Mouse (Mus musculus): ENCODE results near the gene Nkx6-1.

Gene Nkx6-1

DNA sequence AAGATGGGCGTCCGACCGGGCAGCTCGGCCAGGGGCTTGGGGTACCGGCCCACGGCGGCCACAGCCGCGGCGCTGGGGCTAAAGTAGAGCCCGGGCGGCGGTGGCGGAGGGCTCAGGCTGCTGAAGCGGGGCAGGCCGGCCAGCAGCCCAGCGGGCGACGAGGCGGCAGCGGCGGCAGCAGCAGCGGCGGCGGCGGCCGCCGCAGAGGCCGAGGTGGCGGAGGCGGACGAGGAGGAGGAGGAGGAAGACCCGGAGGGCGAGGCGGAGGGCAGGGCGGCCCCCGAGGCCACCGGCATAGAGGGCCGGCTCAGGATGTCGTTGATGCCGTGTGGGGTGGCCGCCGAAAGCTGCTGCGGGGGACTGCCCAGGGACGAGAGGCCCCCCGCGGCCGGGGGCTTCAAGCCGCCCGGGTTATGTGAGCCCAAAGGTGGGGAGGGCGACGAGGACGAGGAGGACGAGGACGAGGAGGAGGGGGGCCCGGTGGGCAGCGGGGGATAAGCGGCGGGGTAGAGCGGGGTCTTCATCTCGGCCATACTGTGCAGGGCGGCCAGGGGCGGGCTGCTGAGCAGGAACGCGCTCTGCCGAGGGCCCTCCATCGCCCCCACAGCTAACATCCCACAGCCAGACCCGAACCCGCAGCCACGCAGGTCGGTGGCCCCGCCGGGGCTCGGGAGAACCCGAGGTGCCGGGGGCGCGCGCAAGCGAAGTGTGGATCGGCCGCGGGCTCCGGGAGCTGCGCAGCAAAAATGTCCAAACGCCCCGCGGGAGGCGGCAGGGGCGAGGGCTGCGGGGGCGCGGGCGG is 974 bp downstream of the Nkx6-1 start:
- TF ChIP-seq GATA4 (IDR thresholded peaks at IDR 0.05; ENCODE audit: insufficient replicate concordance, low read length): no peak

DNA sequence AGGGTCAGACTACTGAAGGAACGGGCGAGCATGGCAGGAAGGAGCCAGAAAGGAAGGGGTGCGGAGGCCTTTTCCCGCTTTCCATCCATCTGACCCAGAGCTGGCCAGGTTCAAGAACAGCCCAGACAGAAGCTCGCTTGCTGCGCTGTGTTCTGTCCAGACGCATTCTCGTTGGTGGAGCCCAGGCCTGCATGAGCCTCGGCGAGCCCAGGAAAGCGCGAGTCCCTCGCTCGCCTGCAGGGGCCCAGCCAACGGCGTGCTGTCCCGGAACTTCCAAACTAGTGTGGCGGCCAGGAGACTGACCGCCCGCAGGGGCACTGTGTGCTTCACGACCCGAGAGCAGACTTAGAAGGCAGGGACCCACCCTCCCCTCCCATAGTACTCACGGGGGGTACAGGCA is 1.6 kb downstream of the Nkx6-1 start:
- TF ChIP-seq GATA4 (IDR thresholded peaks at IDR 0.05; ENCODE audit: insufficient replicate concordance, low read length): no peak

DNA sequence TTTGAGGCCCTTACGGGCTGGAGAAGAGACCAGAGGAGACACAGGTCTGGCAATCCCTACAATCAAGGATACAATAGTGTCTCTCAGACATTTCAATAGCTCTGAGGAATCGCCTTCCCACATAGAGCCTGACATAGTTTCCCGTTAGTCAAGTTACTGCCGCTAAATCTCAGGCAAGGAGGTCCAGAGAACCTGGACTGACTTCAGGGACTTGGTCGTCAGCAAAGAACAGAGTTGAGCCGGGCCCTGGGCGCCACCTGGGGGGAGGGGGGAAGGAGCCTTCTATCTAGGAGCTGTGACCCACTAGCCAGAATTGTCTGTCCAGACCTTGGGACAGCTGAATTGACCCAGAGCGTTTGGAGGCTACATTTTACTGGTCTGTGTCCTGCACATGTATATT is 2.3 kb downstream of the Nkx6-1 start:
- TF ChIP-seq GATA4 (IDR thresholded peaks at IDR 0.05; ENCODE audit: insufficient replicate concordance, low read length): no peak

DNA sequence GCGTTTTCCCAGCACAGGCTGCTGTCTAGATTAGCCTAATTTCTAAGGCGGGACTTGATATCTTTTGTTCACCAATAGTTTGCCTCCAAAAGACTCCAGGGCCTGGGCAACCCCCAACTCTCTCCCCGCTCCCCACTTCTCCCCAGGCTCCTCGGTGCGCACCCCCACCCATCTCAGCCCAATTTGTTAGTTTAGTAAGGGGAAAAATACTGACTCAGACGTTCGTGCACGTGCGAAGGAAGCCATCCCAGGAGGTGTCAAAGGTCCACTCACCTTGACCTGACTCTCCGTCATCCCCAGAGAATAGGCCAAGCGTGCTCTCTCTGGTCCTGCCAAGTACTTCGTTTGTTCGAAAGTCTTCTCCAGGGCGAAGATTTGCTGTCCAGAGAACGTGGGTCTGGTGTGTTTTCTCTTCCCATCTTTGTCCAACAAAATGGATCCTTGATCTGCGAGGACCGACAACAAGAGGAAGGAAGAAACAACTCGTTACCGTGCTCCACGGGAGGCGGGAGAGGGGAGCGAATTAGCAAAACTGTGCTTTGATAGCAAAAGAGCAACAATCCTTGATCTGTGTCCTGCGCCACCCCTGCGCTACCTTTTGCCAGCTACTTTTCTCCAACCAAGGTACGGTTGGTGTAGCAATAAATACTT is 3.1 kb downstream of the Nkx6-1 start:
- no peak for TF ChIP-seq GATA4 (IDR thresholded peaks at IDR 0.05; ENCODE audit: insufficient replicate concordance, low read length)

DNA sequence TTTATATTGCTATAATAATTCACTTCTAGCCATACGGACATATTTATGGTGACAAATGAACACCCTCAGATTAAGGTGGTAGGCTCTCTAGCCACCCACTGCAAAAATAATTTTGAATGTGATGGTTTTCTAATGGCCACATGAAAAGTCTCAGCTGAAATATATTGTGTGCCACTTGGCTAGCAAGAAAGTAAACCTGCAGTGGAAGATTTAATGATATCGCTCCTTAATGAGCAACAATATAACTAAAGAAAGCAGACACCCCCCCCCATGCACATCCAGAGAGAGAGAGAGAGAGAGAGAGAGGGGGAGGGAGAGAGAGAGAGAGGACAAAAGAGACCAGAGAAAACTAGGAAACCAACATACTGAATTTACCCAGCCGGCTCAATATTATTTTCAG is 4.1 kb downstream of the Nkx6-1 start:
- TF ChIP-seq GATA4 (IDR thresholded peaks at IDR 0.05; ENCODE audit: insufficient replicate concordance, low read length): no peak

DNA sequence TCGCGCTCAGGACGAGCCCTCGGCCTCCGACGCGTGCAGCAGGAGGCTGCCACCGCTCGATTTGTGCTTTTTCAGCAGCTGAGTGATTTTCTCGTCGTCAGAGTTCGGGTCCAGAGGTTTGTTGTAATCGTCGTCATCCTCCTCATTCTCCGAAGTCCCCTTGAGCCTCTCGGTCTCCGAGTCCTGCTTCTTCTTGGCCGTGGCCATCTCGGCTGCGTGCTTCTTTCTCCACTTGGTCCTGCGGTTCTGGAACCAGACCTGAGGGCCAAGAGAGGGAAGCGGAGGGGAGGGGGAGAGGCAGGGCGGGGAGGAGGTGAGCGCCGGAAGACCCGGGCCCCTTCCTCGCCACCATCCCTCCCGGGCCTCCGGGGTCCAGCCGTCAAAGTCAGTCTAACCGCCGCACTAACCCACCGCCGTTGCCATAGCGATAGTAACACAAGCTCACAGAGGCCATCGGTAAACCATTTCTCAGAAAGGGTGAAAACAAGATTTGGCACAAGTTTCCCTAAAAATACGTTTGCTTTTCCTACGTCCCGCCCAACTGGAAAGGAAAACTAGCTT is 5.3 kb downstream of the Nkx6-1 start:
- TF ChIP-seq GATA4 (IDR thresholded peaks at IDR 0.05; ENCODE audit: insufficient replicate concordance, low read length): no peak

DNA sequence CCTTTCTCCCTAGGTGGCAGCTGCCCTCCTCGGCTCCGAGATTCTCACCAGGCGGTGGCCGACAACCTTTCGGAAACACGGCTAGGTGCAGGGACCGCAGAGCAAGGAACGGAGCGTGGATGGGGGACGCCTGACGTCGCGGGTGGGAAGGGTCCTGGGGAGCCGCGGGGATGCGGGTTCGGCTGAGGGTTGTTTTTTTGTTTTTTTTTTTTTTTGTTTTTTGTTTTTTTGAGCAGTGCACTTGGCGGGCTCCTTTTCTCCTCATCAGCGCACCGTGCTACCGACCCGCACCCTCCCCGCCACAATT is 5.9 kb downstream of the Nkx6-1 start:
- TF ChIP-seq GATA4 (IDR thresholded peaks at IDR 0.05; ENCODE audit: insufficient replicate concordance, low read length): no peak

DNA sequence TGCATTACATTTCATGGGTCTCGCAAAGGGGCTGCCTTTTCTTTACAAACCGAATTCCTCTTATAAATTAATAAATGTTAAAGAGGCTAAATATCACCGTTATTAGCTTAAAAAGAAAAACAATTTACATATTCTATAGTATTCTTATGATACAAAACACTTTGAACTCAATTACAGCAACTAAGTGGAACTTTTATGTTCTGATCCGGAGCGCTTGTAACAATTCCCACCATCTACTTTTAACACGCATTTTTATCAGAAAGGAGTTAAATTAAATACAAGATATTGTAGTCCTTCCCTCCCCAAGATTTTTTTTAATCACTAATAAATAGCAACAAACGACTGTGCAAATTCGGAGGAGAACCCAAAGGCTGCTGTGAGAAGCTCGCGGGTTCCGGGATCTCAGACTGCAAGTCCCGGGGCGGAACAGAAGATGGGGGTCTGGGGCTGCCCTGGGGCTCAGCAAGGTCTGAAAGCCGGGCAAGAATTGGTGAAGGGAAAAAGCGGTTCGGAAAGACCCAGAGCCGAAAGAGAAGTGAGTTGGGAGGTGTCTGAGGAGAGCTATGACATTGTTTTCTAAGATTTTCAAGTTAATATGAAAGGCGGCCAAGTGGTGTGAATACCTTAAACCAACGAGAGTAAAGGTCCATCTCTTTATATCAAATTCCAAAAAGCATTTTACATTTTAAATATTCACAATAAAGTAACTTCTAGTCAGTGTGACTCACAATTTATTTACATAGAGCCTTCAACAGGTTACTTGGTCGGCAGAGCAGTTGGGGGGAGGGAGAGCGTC is 6.4 kb downstream of the Nkx6-1 start:
- TF ChIP-seq GATA4 (IDR thresholded peaks at IDR 0.05; ENCODE audit: insufficient replicate concordance, low read length): no peak

DNA sequence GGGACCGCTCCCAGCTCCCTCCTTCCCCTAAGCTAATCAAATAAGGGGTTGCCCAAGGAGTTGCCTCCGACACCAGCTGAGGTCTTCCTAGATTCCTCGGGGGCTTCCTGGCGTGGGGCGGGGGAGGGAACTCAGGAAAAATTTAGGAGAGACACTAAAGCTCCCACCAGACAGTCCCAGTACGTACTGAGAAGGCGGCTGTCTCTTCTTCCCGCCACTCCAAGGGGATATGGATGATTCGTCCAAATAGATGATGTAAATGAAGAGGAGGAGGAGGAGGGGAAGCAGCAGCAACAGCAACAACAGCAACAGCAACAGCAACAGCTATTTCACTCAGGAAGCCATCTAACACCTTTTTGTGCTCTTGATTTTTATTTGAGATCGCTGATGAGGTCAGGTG is 7.1 kb downstream of the Nkx6-1 start:
- TF ChIP-seq GATA4 (IDR thresholded peaks at IDR 0.05; ENCODE audit: insufficient replicate concordance, low read length): no peak

DNA sequence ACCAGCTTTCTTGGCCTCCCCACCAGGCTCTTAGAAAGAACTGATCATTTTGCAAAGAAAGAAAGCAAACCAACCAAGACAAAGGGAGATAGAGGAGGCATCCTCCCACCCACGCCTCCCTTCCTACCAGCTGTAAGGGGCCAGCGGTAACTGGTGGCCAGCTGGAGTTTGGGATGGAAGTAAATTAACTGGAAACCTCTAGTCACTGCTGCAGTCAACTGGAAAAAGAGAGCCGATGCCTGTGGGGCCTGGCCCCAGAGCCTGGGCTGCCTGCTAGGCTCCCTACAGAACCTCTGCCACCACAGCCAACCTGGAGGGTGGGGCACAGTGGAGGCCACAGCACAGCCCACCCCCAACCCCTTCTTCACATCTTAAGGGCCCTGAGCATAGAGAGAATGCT is 8.7 kb downstream of the Nkx6-1 start:
- no peak for TF ChIP-seq GATA4 (IDR thresholded peaks at IDR 0.05; ENCODE audit: insufficient replicate concordance, low read length)

DNA sequence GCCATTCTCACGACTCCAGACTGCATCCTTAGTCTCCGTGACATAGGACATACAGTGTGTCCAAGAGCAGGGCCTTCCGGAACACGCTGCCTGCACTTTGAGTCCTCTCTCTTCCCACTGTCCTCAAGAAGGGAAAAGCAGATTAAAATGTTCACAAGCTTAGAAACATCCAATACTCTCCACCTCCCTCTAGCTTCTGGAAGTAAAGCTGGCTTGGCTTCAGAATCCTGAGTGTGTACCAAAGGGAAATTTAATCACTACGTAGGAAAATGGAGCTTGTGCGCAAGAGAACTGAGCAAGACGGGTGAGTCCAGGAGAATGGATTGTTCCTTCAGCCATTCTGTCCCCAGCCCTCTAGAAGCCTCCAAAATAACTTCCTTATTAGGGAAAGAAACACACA is 9.4 kb downstream of the Nkx6-1 start:
- no peak for TF ChIP-seq GATA4 (IDR thresholded peaks at IDR 0.05; ENCODE audit: insufficient replicate concordance, low read length)

DNA sequence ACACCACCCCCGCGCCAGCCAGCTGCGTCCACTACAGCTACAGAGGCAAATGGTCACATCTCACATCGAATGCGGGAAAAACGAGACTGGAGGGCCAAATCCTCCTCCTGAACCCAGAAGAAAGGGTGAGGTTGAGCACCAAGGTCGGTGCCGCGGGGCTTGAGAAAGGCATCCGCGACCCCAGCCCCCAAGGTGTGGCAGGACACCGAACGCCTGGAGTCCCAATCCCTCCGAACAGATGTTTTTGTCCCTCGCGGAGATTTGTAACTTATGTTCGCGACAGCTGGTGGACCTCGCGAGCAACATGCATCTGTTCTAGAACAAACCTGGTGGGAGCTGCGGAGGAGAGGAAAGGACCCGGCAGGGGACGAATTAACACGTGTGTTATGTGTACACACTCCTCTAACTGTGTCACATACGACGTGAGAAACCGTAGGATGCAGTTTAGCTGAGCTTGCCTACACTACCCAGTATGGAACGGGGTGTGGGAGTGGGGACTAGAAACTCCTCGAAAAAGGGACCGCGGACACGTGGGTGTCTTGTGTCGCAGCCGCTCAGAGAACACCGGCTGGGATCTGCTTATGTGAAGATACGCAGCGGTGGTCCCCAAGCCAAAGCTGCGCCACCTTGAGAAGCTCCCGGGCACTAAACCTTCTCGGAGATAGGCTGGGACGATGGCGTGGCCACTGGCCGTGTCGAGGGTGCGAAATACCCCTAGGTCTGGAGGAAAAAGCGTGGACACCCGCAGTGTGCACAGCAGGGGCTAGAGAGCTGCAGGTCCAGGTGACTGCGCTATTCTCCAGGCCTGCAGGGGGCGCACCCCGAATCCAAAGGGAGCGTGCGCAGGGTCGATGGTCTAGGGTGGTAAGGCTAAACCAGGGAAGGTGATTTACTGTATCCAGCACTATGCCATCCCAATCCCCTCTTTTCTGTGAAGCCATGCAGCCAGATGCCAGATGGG is 16.8 kb downstream of the Nkx6-1 start:
- TF ChIP-seq GATA4 (IDR thresholded peaks at IDR 0.05; ENCODE audit: insufficient replicate concordance, low read length): no peak

DNA sequence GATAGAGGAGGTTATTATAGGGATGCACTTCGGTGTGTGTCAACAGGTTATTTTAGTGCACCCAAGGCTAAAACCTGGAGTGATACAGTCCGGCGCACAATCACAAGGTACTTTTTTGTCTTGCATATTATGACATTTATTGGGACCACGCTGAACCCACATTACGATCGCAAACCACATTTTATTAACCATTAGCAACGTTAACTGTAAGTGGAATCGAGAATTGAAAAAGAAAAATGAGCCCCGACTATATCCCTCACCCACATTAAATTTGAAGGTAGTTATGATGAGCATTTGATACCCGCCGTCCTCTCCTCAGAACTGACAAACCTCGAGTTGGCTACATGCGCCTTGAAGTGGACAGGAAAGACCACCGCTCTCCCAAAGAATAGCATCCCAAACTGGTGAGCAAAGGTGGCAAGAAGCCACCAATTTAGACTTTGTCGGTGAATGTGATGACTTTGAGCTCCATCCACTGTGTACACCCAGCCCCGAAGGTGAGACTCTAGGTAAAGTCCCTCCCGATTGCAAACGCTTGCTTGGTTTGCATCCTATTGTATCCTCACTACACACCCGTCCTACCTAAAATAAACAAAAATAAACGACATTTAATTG is 17.7 kb downstream of the Nkx6-1 start:
- TF ChIP-seq GATA4 (IDR thresholded peaks at IDR 0.05; ENCODE audit: insufficient replicate concordance, low read length): no peak

DNA sequence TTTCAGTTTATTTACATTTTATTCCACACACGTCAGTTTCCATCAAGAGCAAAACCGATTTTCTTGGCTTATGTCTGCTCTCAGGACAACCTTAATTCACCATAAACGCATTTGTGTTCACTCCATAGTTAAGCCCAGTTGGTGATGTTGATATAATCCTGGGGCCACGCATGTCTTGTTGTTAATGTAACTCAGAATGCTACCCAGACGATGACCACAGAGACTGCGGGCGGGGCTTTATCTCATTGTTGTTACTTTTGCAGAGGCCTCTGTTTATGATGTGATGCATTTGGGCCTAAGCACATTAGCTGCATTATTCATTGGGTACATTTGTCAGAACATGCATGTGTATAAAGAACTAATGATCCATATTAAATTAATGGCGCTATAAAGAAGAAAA is 19.7 kb downstream of the Nkx6-1 start:
- TF ChIP-seq GATA4 (IDR thresholded peaks at IDR 0.05; ENCODE audit: insufficient replicate concordance, low read length): no peak
